Mouse (Mus musculus) liver, adult 2 months (tissue): ENCODE measurements around the gene Nlgn2. TPM values are rescaled to one million over a fixed set of nuclear protein-coding genes. Genes with fewer than 3 reads are reported as not detected.

Source experiments
- DNase-seq: peaks from one replicate; pipeline ENCODE4 v3.0.0-alpha.2; 2011; ENCODE audit warnings: low read depth, low spot score; ENCODE audit errors: extremely low read depth
- H3K27ac ChIP-seq: fragments of 200-500 bp; replicated peaks from 2 replicates; pipeline ENCODE4 v1.5.1; 2012; ENCODE audit warnings: low read depth, mild to moderate bottlenecking, control low read depth, inconsistent platforms, low read length; ENCODE audit not compliant: insufficient read depth
- H3K27me3 ChIP-seq: fragments of 200-500 bp; 2 replicates; pipeline ENCODE4 v1.6.1; 2012; ENCODE audit warnings: mild to moderate bottlenecking, moderate library complexity, low read length, inconsistent platforms; ENCODE audit not compliant: control insufficient read depth, insufficient read depth
- H3K36me3 ChIP-seq: fragments of 200-500 bp; 2 replicates; pipeline ENCODE4 v1.6.1; 2012; ENCODE audit warnings: low read length, inconsistent platforms; ENCODE audit not compliant: control insufficient read depth, insufficient read depth
- H3K4me1 ChIP-seq: fragments of 200-500 bp; 2 replicates; pipeline ENCODE4 v1.6.1; 2011; ENCODE audit warnings: low read length; ENCODE audit not compliant: control insufficient read depth, insufficient read depth
- H3K4me3 ChIP-seq: fragments of 200-500 bp; 2 replicates; pipeline ENCODE4 v1.5.1; 2011; ENCODE audit warnings: low read depth, mild to moderate bottlenecking, control low read depth, low read length, moderate library complexity; ENCODE audit not compliant: insufficient read depth
- H3K79me2 ChIP-seq: fragments of 200-500 bp; 2 replicates; pipeline ENCODE4 v1.6.1; 2012; ENCODE audit warnings: inconsistent platforms, mild to moderate bottlenecking, low read length, moderate library complexity; ENCODE audit not compliant: control insufficient read depth, insufficient read depth
- H3K9ac ChIP-seq: fragments of 200-500 bp; 2 replicates; pipeline ENCODE4 v1.6.1; 2012; ENCODE audit warnings: low read depth, mild to moderate bottlenecking, control low read depth, inconsistent platforms, low read length
- CTCF ChIP-seq: fragments of 200-500 bp; IDR thresholded peaks from 2 replicates; pipeline ENCODE4 v1.5.1; 2011; ENCODE audit warnings: low read depth, low read length, control low read depth
- POLR2A ChIP-seq: fragments of 200-500 bp; IDR thresholded peaks from 2 replicates; pipeline ENCODE4 v1.6.1; 2011; ENCODE audit warnings: low read length, control low read depth; ENCODE audit not compliant: insufficient read depth; ENCODE audit errors: extremely low read depth
- WGBS: fragments of 180-500 bp; shearing (Covaris S2); methylation state at CpG from one replicate; pipeline ENCODE4 v1.1.7; 2018; 5-methylcytosine and 5-hydroxymethylcytosine counted together
- polyA plus RNA-seq: library from polyadenylated mRNA; depleted of rRNA; stranded (reverse); fragments of >200 nt; gene quantifications from 2 replicates; pipeline ENCODE4 v1.2.3, GENCODE M21; 2012
- total RNA-seq: library from RNA; depleted of rRNA; stranded (reverse); fragments of >200 nt; gene quantifications from 2 replicates; pipeline ENCODE4 v1.2.3, GENCODE M21; 2014

The Nlgn2 gene
- total and polyA plus RNA-seq, 2 experiments, result 0.18 to 1.9 TPM

GRCm38 (mm10) chr11:69801379-69801977, 36.1 kb downstream of the Nlgn2 start, which contains the start of gene Fgf11:
TSS of gene Fgf11 (minus strand) at chr11:69801857.
- TF ChIP-seq POLR2A (no peak), CTCF (no peak)
- peak within 1 kb of the TSS; percentile 61 for H3K9ac ChIP-seq
- H3K4me1 ChIP-seq, result peaks cover 4% of the 10 kb centered on the region
- no peaks in the 10 kb centered on the region for H3K36me3 ChIP-seq
- DNase-seq, result no peak
- H3K79me2 ChIP-seq, result no peaks in the 10 kb centered on the region
- peak within 1 kb of the TSS; percentile 59 for H3K4me3 ChIP-seq
- H3K27me3 ChIP-seq, result peaks cover 9% of the 10 kb centered on the region
- H3K27ac ChIP-seq, result no peak within 1 kb of the TSS
- WGBS, result 3% methylated on average over 33 of the region's 33 CpGs

GRCm38 (mm10) chr11:69800392-69801197, 37.0 kb downstream of the Nlgn2 start:
- no peak for DNase-seq
- peaks cover 9% of the 10 kb centered on the region for H3K27me3 ChIP-seq
- no peak overlapping the region for H3K27ac ChIP-seq
- H3K36me3 ChIP-seq, result no peaks in the 10 kb centered on the region
- H3K79me2 ChIP-seq, result no peaks in the 10 kb centered on the region
- no peak for TF ChIP-seq POLR2A
- TF ChIP-seq CTCF, result no peak
- H3K9ac ChIP-seq, result no peak overlapping the region
- peaks cover 4% of the 10 kb centered on the region for H3K4me1 ChIP-seq
- H3K4me3 ChIP-seq, result no peak overlapping the region; the same call in 1 of the 2 replicates
- WGBS, result 4% methylated on average over 36 of the region's 36 CpGs

- WGBS, result 14% methylated on average over 11 of the region's 11 CpGs
- Histone ChIP-seq H3K9ac (no peak overlapping the region), H3K27me3 (peaks cover 9% of the 10 kb centered on the region), H3K4me1 (peaks cover 4% of the 10 kb centered on the region), H3K4me3 (no peak overlapping the region), H3K27ac (no peak overlapping the region), H3K36me3 (no peaks in the 10 kb centered on the region), H3K79me2 (no peaks in the 10 kb centered on the region)
- TF ChIP-seq POLR2A (no peak), CTCF (no peak)
- DNase-seq, result no peak
These were observed 37.5 kb downstream of the Nlgn2 start for GRCm38 (mm10) chr11:69800138-69800391.

GRCm38 (mm10) chr11:69799394-69800137, 38.0 kb downstream of the Nlgn2 start:
- DNase-seq, result no peak
- WGBS, result 68% methylated on average over 12 of the region's 12 CpGs
- TF ChIP-seq POLR2A (no peak), CTCF (no peak)
- Histone ChIP-seq H3K36me3 (no peaks in the 10 kb centered on the region), H3K4me1 (peaks cover 8% of the 10 kb centered on the region), H3K27ac (no peak overlapping the region), H3K79me2 (no peaks in the 10 kb centered on the region), H3K9ac (no peak overlapping the region), H3K4me3 (no peak overlapping the region), H3K27me3 (peaks cover 9% of the 10 kb centered on the region)

- TF ChIP-seq CTCF, result no peak
- TF ChIP-seq POLR2A, result no peak
- peaks cover 9% of the 10 kb centered on the region for H3K27me3 ChIP-seq
- 88% methylated on average over 7 of the region's 7 CpGs for WGBS
These were observed 39.7 kb downstream of the Nlgn2 start for GRCm38 (mm10) chr11:69797924-69798323.

More at GRCm38 (mm10) chr11:69797924-69798323, 39.7 kb downstream of the Nlgn2 start:
- no peak overlapping the region for H3K9ac ChIP-seq
- DNase-seq, result no peak
- H3K79me2 ChIP-seq, result no peaks in the 10 kb centered on the region
- no peak overlapping the region for H3K27ac ChIP-seq
- no peak overlapping the region for H3K4me3 ChIP-seq
- H3K36me3 ChIP-seq, result no peaks in the 10 kb centered on the region
- H3K4me1 ChIP-seq, result peaks cover 3% of the 10 kb centered on the region; the same call in 1 of the 2 replicates
